Mouse (Mus musculus): Measurements from ENCODE around the gene Olfr1015.

The Olfr1015 gene

GRCm38 (mm10) chr2:85781717-85782116 lies at the start of gene Olfr1015:
Gene Olfr1015, plus strand, starts transcription at chr2:85782017.
- DNase-seq: no peak

DNA sequence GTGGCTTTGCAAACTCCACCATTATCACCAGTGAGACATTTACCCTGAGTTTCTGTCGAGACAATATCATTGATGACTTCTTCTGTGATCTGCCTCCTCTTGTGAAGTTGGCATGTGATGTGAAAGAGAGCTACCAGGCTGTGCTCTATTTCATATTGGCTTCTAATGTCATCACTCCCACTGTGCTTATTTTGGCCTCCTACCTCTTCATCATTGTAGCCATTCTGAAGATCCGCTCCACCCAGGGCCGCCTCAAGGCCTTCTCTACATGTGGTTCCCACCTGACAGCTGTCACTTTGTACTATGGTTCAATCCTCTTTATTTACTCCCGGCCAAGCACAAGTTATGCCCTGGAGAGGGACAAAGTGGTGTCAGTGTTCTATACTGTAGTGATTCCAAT lies 28.0 kb upstream of the Olfr1015 start:
- DNase-seq: no peak

DNA sequence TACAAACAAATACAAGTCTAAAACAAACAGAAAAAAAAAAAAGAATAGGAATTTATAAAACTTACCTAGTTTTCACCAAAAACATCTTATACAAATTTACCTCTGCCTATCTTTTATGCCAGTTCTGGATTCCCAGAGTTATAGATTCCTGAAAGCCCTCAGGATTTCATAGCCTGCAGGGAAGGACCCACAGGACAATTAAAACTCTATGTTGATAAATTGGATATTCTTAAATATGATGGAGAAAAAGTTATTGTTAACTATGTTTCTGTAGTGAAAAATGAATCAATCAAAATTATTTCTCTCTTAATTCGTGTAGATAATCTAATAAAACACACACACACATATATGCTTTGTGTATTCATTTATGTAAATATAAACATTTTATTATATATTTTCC lies 19.2 kb upstream of the Olfr1015 start, which contains the start of gene Olfr1012:
Olfr1012 (minus strand) TSS at position 101 of the 400 bp plus-strand sequence.
- no peak for DNase-seq

DNA sequence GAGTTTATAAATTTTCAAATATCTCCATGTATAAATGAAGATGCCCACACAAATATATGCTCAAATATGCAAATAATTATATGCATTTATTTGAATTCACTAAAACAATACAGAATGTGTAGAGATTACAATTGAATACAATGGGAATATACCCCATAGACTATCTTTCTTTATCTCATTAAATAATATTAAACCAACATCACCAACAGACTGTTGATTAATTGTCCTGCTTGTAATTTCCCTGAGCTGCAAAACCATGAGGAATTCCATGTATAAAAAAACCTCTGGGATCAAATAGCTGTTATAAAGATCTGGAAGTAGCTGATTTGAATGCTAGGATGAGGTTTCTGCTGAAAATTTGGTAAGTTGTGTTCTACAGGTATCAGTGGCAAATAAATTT lies 15.0 kb upstream of the Olfr1015 start, which contains the start of gene Olfr1013:
Olfr1013 (plus strand) TSS at position 301 of the 400 bp plus-strand sequence.
- DNase-seq: no peak

- DNase-seq: no peak
Observed at GRCm38 (mm10) chr2:85772413-85772812, 9.4 kb upstream of the Olfr1015 start, which contains the start of gene Olfr1014. Gene Olfr1014, plus strand, starts transcription at chr2:85772713.

DNA sequence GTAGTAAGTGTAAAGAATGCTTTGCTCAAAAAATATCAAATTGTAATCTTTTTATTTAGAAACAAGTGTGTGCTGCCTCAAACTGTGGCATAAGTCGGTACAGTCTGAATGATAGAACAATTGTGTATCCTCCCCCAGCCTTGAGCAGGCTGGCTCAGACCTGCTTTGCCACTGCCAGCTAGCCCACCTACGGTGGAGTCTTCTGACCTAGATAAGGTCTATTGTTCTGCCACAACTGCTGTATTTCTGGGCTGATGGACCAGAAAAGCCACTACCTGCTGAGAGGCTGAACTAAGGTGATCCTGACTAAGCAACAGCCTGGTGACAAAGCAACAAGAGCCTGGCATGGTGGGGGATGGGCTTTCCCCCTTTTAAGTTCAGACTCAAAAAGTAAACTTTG lies 10.5 kb downstream of the Olfr1015 start:
- no peak for DNase-seq

DNA sequence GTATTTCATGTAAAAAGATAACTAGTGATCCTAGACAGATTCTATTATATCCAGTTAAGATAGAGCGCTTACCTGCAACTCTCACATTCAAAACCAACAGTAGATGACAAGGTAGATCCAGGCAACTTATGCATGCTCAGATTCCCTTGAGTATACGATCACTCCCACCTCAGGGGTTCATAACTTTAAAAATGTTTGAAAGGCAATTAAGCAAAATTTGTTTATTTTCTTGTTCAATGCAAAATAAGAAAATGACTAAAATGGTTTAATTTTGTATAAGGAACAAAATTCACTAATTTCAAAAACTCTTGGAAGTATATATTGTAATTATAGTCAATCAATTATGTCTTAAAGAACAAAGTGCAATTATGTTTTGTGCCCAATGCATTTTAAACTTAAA lies 20.6 kb downstream of the Olfr1015 start, which contains the start of gene Olfr1016:
Olfr1016 (minus strand) TSS at position 101 of the 400 bp plus-strand sequence.
- DNase-seq: no peak

DNA sequence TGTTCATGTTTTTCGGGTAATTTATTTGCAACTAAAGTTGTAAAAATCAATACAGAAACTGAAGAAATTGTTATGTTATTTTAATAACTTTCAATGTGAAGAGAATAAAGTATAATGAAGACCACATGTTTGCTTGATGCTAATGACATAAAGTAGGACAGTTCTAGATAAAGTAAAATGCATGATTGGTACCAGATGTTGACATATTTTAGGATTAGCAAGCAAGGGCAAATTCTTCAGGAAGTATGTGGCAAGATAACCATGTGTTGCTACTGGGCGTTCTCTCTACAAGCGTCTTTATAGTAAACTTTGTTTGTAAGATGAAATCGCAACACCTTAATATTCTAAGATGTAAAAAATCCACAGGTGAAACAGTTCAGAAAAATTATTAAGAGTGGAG lies 22.7 kb downstream of the Olfr1015 start:
- DNase-seq: no peak

DNA sequence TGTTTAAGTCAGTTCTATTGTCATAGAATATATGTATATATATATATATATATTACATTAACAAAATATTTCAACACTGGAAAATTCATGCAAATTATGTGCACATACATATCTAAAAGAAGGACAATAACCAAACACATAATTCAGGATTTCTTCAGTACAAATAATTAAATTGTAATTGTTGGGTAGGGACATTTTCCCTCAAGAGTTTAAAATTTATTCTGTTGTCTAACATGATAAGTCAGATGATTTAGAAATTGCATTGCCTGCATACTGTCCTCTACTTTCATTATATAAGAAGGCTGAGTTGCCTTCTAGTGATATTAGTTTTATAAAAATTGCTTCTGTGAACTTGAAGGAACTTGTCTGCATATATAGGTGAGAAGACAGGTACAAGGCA lies 36.4 kb downstream of the Olfr1015 start, which contains the start of gene Olfr1018:
Olfr1018 (plus strand) TSS at position 301 of the 400 bp plus-strand sequence.
- DNase-seq: no peak

Measured in cerebellum, adult 11-12 months (tissue).